Mouse (Mus musculus): ENCODE results near the gene Nop16. TPM values are rescaled to one million over a fixed set of nuclear protein-coding genes. Genes with fewer than 3 reads are reported as not detected.
A peak's percentile ranks its signal among the peaks of the same experiment; 100 is the strongest.

Gene Nop16
- polyA plus RNA-seq, 1 experiment from 2014 or later: 64.7 TPM

DNA sequence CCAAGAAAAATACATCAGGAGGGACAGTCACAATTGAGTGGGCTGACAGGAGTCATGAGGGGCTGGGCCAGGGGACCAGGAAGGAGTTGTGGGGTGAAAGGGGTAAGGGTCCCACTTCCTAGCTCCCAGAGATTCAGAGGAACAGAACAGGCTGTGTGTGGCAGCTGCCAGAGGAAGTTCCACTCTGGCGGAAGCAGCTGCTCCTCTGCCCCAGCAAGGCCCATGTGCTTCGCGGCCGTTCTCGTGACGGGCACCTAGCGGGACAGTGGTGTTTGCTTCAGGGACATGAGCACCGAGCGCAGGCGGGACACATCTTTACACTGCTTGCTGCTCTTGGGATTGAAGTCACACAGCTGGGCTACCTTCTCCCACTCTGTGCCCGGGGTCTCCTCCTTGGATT is 3.7 kb upstream of the Nop16 start:
- Histone ChIP-seq H3K4me2 (no peak overlapping the region), H3K4me3 (replicated peaks) (no peak overlapping the region), H3K9me3 (replicated peaks) (no peaks in the 10 kb centered on the region), H3K36me3 (peaks cover 44% of the 10 kb centered on the region), H3K9ac (replicated peaks) (no peak overlapping the region), H3K27me3 (replicated peaks) (no peaks in the 10 kb centered on the region), H3K4me1 (peaks cover 43% of the 10 kb centered on the region), H3K27ac (replicated peaks) (no peak overlapping the region)
- WGBS: 89% methylated on average over 11 of the region's 11 CpGs
- no peak for ATAC-seq (ENCODE audit: low FRiP score)

DNA sequence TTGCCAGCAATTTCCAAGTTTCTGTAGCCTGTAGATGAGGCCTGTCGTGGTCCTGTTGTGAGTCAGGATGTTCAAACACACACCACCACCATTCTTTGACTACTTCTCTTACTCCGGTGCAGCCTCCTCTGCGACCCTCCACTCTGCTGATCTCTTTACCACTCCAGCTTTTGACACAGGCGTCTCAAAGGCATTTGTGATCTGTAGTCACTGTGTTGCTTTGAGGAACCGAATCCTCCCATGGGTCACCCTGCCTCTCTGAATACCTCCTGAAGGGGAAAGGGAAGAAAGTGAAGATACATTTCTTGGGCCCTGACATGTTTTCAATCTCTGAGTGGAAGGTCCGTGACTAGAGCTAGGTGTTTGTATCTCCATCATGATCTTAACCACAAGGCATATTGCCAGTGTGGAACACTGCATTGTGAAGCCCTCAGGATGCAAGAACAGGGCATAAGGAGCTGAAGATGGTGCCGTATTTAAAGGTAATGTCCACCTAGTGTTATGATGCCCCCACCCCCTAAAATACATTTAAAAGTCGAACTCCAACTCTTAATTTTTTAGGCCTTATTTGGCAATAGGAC is 2.0 kb upstream of the Nop16 start:
- Histone ChIP-seq H3K9ac (replicated peaks) (no peak overlapping the region), H3K4me2 (peak overlapping the region; percentile 80), H3K9me3 (replicated peaks) (no peaks in the 10 kb centered on the region), H3K27me3 (replicated peaks) (no peaks in the 10 kb centered on the region), H3K36me3 (peaks cover 26% of the 10 kb centered on the region), H3K4me1 (peaks cover 47% of the 10 kb centered on the region), H3K27ac (replicated peaks) (no peak overlapping the region), H3K4me3 (replicated peaks) (peak overlapping the region; percentile 94; the same call in 1 of the 2 replicates)
- no peak for ATAC-seq (ENCODE audit: low FRiP score)
- 92% methylated on average over 8 of the region's 8 CpGs for WGBS

GRCm38 (mm10) chr13:54589414-54589995 is 385 bp downstream of the Nop16 start:
- Histone ChIP-seq H3K4me2 (peak overlapping the region; percentile 80), H3K9me3 (replicated peaks) (no peaks in the 10 kb centered on the region), H3K36me3 (peaks cover 29% of the 10 kb centered on the region), H3K27ac (replicated peaks) (peak overlapping the region; percentile 77), H3K4me1 (peaks cover 40% of the 10 kb centered on the region), H3K27me3 (replicated peaks) (no peaks in the 10 kb centered on the region), H3K9ac (replicated peaks) (peak overlapping the region; percentile 98), H3K4me3 (replicated peaks) (peak overlapping the region; percentile 94)
- peak; percentile 21; the same call in 1 of the 2 replicates for ATAC-seq (ENCODE audit: low FRiP score)
- WGBS: 1% methylated on average over 24 of the region's 24 CpGs

- no peak overlapping the region for H3K4me3 ChIP-seq (replicated peaks)
- H3K4me1 ChIP-seq: peaks cover 20% of the 10 kb centered on the region
- peaks cover 51% of the 10 kb centered on the region for H3K36me3 ChIP-seq
- 93% methylated on average over 11 of the region's 11 CpGs for WGBS
- H3K9me3 ChIP-seq (replicated peaks): no peaks in the 10 kb centered on the region
- H3K9ac ChIP-seq (replicated peaks): no peak overlapping the region
- H3K27ac ChIP-seq (replicated peaks): no peak overlapping the region
- H3K4me2 ChIP-seq: no peak overlapping the region
- H3K27me3 ChIP-seq (replicated peaks): no peaks in the 10 kb centered on the region
- no peak for ATAC-seq (ENCODE audit: low FRiP score)
Measured at GRCm38 (mm10) chr13:54585831-54586230, 4.1 kb downstream of the Nop16 start.

DNA sequence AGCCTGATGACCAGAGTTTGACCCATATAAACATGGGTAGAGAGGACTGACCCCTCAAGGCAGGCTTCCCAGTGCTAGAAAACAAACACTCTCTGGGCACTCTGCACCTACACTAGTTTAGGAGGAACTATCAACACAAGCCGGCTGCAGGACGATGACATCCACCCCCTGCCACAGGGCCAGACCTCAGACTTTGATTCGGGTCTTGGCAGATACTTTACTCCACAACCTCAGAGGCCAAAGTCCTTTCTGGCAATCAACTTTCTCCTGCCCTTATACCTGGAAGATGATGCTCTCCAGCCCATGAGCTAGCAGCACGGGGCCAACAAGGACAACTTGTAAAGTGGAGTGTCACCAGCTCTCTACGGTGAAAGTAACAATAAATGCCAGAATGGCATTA is 7.0 kb downstream of the Nop16 start:
- Histone ChIP-seq H3K27me3 (replicated peaks) (no peaks in the 10 kb centered on the region), H3K4me1 (peaks cover 15% of the 10 kb centered on the region; the same call in 1 of the 2 replicates), H3K4me2 (no peak overlapping the region), H3K9me3 (replicated peaks) (no peaks in the 10 kb centered on the region), H3K27ac (replicated peaks) (no peak overlapping the region), H3K9ac (replicated peaks) (no peak overlapping the region), H3K36me3 (peaks cover 73% of the 10 kb centered on the region), H3K4me3 (replicated peaks) (no peak overlapping the region)
- WGBS: 89% methylated on average over 5 of the region's 5 CpGs
- ATAC-seq (ENCODE audit: low FRiP score): no peak

DNA sequence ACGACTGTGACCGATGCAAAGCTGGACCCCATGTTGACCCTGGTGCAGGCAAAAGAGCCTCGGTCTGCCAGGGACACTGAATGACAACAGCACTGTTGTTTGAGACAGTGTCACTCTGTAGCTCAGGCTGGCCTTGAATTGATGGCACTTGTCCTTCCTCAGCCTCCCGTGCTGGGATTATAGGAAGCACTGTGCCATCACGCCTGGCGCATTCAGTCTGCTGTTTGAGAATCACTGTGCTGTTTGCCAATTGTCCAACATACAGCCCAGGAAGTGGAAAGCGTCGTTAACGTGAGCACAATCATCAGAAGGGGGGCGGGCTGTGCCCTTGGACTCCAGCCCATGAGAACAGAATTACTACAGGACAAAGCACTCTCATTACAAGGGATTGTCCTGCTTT is 7.8 kb downstream of the Nop16 start:
- H3K36me3 ChIP-seq: peaks cover 80% of the 10 kb centered on the region
- H3K9ac ChIP-seq (replicated peaks): no peak overlapping the region
- 57% methylated on average over 10 of the region's 10 CpGs for WGBS
- peaks cover 22% of the 10 kb centered on the region for H3K4me1 ChIP-seq
- peak overlapping the region; percentile 28; the same call in 1 of the 2 replicates for H3K27ac ChIP-seq (replicated peaks)
- no peak overlapping the region for H3K4me2 ChIP-seq
- H3K4me3 ChIP-seq (replicated peaks): no peak overlapping the region
- no peaks in the 10 kb centered on the region for H3K27me3 ChIP-seq (replicated peaks)
- no peak for ATAC-seq (ENCODE audit: low FRiP score)
- H3K9me3 ChIP-seq (replicated peaks): no peaks in the 10 kb centered on the region

- WGBS: 86% methylated on average over 2 of the region's 2 CpGs
- Histone ChIP-seq H3K36me3 (peaks cover 84% of the 10 kb centered on the region), H3K9ac (replicated peaks) (no peak overlapping the region), H3K27me3 (replicated peaks) (no peaks in the 10 kb centered on the region), H3K9me3 (replicated peaks) (no peaks in the 10 kb centered on the region), H3K4me1 (peaks cover 30% of the 10 kb centered on the region), H3K4me2 (no peak overlapping the region), H3K4me3 (replicated peaks) (no peak overlapping the region), H3K27ac (replicated peaks) (no peak overlapping the region)
- no peak for ATAC-seq (ENCODE audit: low FRiP score)
Measured at GRCm38 (mm10) chr13:54581385-54581784, 8.5 kb downstream of the Nop16 start.

DNA sequence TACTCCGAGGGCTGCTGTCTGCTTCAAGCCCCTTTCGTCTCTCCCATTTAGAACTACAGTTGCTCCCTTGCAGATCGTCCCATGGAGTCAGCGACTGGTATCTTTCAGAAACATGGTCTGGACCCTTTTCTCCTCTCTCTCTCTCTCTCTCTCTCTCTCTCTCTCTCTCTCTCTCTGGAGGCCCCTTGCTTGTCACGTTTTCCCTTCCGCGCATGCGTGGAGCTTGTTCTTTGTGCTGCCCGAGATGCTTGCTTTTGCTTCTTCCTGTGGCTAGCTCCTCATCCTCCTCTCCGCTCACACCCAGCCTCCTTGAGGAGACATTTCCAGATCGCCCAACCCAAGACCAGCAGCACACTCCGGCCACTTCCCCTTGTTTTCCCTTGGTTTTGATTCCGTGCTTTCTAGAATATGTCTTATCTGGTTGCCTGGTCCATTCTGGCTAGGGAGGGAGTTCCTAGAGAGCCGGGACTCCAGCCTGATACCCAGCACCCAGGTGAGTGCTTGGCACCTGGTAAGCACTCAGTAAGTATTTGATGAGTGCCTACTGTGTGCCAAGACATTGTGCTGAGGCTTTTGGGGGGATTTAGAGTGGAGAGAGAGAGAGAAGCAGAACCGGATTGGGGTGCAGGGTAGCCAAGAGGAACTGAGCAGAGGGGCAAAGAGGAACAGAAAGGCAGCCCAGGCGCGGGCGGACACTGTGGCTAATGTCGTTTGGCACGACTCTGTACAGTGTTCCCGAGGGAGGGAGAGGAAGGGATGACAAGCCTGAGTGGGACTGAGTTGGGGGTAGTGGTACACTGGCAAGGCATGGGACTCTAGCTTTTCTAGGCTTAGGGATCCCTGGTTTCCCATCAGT is 12.0 kb downstream of the Nop16 start:
- WGBS: 78% methylated on average over 21 of the region's 21 CpGs
- no peak overlapping the region for H3K4me3 ChIP-seq (replicated peaks)
- peaks cover 46% of the 10 kb centered on the region for H3K4me1 ChIP-seq
- peak overlapping the region; percentile 11; the same call in 1 of the 2 replicates for H3K4me2 ChIP-seq
- no peak overlapping the region for H3K27ac ChIP-seq (replicated peaks)
- ATAC-seq (ENCODE audit: low FRiP score): no peak
- no peaks in the 10 kb centered on the region for H3K27me3 ChIP-seq (replicated peaks)
- H3K9me3 ChIP-seq (replicated peaks): no peaks in the 10 kb centered on the region
- peaks cover 51% of the 10 kb centered on the region for H3K36me3 ChIP-seq
- H3K9ac ChIP-seq (replicated peaks): no peak overlapping the region; the same call in 1 of the 2 replicates

GRCm38 (mm10) chr13:54575489-54575888 is 14.4 kb downstream of the Nop16 start:
- no peaks in the 10 kb centered on the region for H3K27me3 ChIP-seq (replicated peaks)
- H3K9me3 ChIP-seq (replicated peaks): no peaks in the 10 kb centered on the region
- WGBS: 3% methylated on average over 19 of the region's 19 CpGs
- peaks cover 42% of the 10 kb centered on the region for H3K4me1 ChIP-seq
- peak overlapping the region; percentile 88 for H3K4me2 ChIP-seq
- peaks cover 30% of the 10 kb centered on the region for H3K36me3 ChIP-seq
- ATAC-seq (ENCODE audit: low FRiP score): peak; percentile 26; the same call in 1 of the 2 replicates
- H3K27ac ChIP-seq (replicated peaks): peak overlapping the region; percentile 86
- H3K9ac ChIP-seq (replicated peaks): peak overlapping the region; percentile 97
- peak overlapping the region; percentile 100 for H3K4me3 ChIP-seq (replicated peaks)

- H3K4me1 ChIP-seq: peaks cover 42% of the 10 kb centered on the region
- peak within 1 kb of the TSS; percentile 100 for H3K4me3 ChIP-seq (replicated peaks)
- peaks cover 27% of the 10 kb centered on the region for H3K36me3 ChIP-seq
- peak within 1 kb of the TSS; percentile 97 for H3K9ac ChIP-seq (replicated peaks)
- under 1% methylated on average over 54 of the region's 55 CpGs for WGBS
- no peaks in the 10 kb centered on the region for H3K27me3 ChIP-seq (replicated peaks)
- peak within 1 kb of the TSS; percentile 88 for H3K4me2 ChIP-seq
- peak within 1 kb of the TSS; percentile 86 for H3K27ac ChIP-seq (replicated peaks)
- ATAC-seq (ENCODE audit: low FRiP score): peak; percentile 92
- no peaks in the 10 kb centered on the region for H3K9me3 ChIP-seq (replicated peaks)
Measured at GRCm38 (mm10) chr13:54574854-54575481, 14.9 kb downstream of the Nop16 start, which contains the start of gene Arl10. Gene Arl10 (plus strand): TSS chr13:54575015.

DNA sequence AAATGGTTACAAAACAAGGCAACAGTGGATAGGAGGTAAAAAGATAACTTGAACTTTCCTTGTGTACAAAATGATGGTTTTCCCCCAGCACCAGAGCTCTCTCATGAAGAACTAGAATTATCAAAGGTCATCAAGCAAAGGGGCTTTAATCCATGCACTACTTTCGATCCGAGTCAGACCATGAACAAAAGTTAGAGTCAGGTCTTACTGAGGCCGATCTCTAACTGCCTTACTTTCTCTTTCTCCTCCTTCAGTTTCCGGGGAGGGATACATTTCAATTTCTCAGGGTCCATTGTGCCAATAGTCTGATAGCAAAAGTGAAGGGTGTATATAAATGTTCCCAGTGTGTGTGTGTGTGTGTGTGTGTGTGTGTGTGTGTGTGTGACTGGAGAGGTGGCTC is 17.3 kb downstream of the Nop16 start:
- H3K27me3 ChIP-seq (replicated peaks): no peaks in the 10 kb centered on the region
- no peak overlapping the region for H3K9ac ChIP-seq (replicated peaks)
- peaks cover 29% of the 10 kb centered on the region for H3K4me1 ChIP-seq
- H3K36me3 ChIP-seq: peaks cover 9% of the 10 kb centered on the region
- H3K4me2 ChIP-seq: no peak overlapping the region
- H3K9me3 ChIP-seq (replicated peaks): no peaks in the 10 kb centered on the region
- 84% methylated on average over 4 of the region's 4 CpGs for WGBS
- no peak for ATAC-seq (ENCODE audit: low FRiP score)
- H3K4me3 ChIP-seq (replicated peaks): no peak overlapping the region
- no peak overlapping the region for H3K27ac ChIP-seq (replicated peaks)
